Mouse (Mus musculus): ENCODE measurements around the gene Aff3. TPM values are rescaled to one million over a fixed set of nuclear protein-coding genes. Genes with fewer than 3 reads are reported as not detected.

Aff3 gene
- total and polyA plus RNA-seq, 3 experiments: 1.4 to 3.1 (median 2.4) TPM

GRCm38 (mm10) chr1:38690471-38690870, 25.7 kb upstream of the Aff3 start:
- 70% methylated on average over 6 of the region's 6 CpGs for WGBS
- no peak overlapping the region for H3K9ac ChIP-seq (ENCODE audit: low read depth, low read length)
- intact Hi-C loops (cut with DNase I): no loop called here

DNA sequence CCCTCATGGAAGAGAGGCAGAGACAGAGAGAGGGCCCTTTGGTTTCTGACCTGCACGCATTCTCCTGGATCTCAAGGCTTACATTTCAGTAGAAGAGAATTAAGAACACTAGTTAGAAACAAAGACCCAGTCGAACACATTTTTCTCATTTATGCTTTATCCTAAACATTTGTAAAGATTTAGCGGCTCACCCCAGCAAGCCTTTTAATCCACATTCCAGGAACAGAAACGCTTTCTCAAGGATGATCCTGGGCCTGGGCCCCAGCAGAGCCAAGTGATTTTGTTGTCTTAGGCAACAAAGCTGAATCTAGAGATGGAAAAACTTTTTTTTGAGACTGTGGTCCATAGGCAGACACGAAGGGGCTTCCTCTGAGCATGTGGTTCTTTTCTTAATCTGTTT, 23.5 kb upstream of the Aff3 start:
- no peaks in the 10 kb centered on the region for H3K27me3 ChIP-seq (ENCODE audit: control insufficient read depth, insufficient read depth, low read length)
- no peaks in the 10 kb centered on the region for H3K36me3 ChIP-seq (ENCODE audit: control insufficient read depth, insufficient read depth, low read length)
- 72% methylated on average over 5 of the region's 5 CpGs for WGBS
- no peaks in the 10 kb centered on the region for H3K79me2 ChIP-seq (replicated peaks; ENCODE audit: control insufficient read depth, insufficient read depth, low read length)
- no peak overlapping the region for H3K9ac ChIP-seq (ENCODE audit: low read depth, low read length)
- TF ChIP-seq EP300 (IDR thresholded peaks at IDR 0.05; ENCODE audit: insufficient read depth, low read depth, low read length) (no peak), CTCF (IDR thresholded peaks at IDR 0.05) (no peak), POLR2A (IDR thresholded peaks at IDR 0.05; ENCODE audit: insufficient read depth, low read depth, low read length) (no peak)
- no peak overlapping the region for H3K4me3 ChIP-seq
- DNase-seq: no peak
- intact Hi-C loops (cut with DNase I): no loop called here
- no peak overlapping the region for H3K27ac ChIP-seq
- H3K4me1 ChIP-seq (ENCODE audit: control insufficient read depth, insufficient read depth, low read length): no peaks in the 10 kb centered on the region

More at GRCm38 (mm10) chr1:38690471-38690870, 25.7 kb upstream of the Aff3 start:
- Histone ChIP-seq H3K27me3 (ENCODE audit: control insufficient read depth, insufficient read depth, low read length) (no peaks in the 10 kb centered on the region), H3K36me3 (ENCODE audit: control insufficient read depth, insufficient read depth, low read length) (no peaks in the 10 kb centered on the region), H3K4me1 (ENCODE audit: control insufficient read depth, insufficient read depth, low read length) (no peaks in the 10 kb centered on the region), H3K27ac (no peak overlapping the region), H3K79me2 (replicated peaks; ENCODE audit: control insufficient read depth, insufficient read depth, low read length) (no peaks in the 10 kb centered on the region), H3K4me3 (no peak overlapping the region)
- TF ChIP-seq POLR2A (IDR thresholded peaks at IDR 0.05; ENCODE audit: insufficient read depth, low read depth, low read length) (no peak), EP300 (IDR thresholded peaks at IDR 0.05; ENCODE audit: insufficient read depth, low read depth, low read length) (no peak), CTCF (IDR thresholded peaks at IDR 0.05) (no peak)
- no peak for DNase-seq

GRCm38 (mm10) chr1:38685706-38686105, 21.0 kb upstream of the Aff3 start:
- TF ChIP-seq POLR2A (IDR thresholded peaks at IDR 0.05; ENCODE audit: insufficient read depth, low read depth, low read length): no peak
- TF ChIP-seq CTCF (IDR thresholded peaks at IDR 0.05): no peak
- TF ChIP-seq EP300 (IDR thresholded peaks at IDR 0.05; ENCODE audit: insufficient read depth, low read depth, low read length): no peak
- no peak overlapping the region for H3K9ac ChIP-seq (ENCODE audit: low read depth, low read length)
- no peaks in the 10 kb centered on the region for H3K36me3 ChIP-seq (ENCODE audit: control insufficient read depth, insufficient read depth, low read length)
- no peak overlapping the region for H3K4me3 ChIP-seq
- no peaks in the 10 kb centered on the region for H3K79me2 ChIP-seq (replicated peaks; ENCODE audit: control insufficient read depth, insufficient read depth, low read length)
- H3K27me3 ChIP-seq (ENCODE audit: control insufficient read depth, insufficient read depth, low read length): no peaks in the 10 kb centered on the region
- no peak for DNase-seq
- no peak overlapping the region for H3K27ac ChIP-seq
- WGBS: 85% methylated on average over 5 of the region's 5 CpGs
- intact Hi-C loops (cut with DNase I): no loop called here
- H3K4me1 ChIP-seq (ENCODE audit: control insufficient read depth, insufficient read depth, low read length): no peaks in the 10 kb centered on the region

GRCm38 (mm10) chr1:38683158-38683721, 18.5 kb upstream of the Aff3 start:
- Histone ChIP-seq H3K9ac (ENCODE audit: low read depth, low read length) (no peak overlapping the region), H3K27ac (no peak overlapping the region), H3K36me3 (ENCODE audit: control insufficient read depth, insufficient read depth, low read length) (no peaks in the 10 kb centered on the region), H3K27me3 (ENCODE audit: control insufficient read depth, insufficient read depth, low read length) (no peaks in the 10 kb centered on the region), H3K4me1 (ENCODE audit: control insufficient read depth, insufficient read depth, low read length) (no peaks in the 10 kb centered on the region), H3K4me3 (no peak overlapping the region), H3K79me2 (replicated peaks; ENCODE audit: control insufficient read depth, insufficient read depth, low read length) (no peaks in the 10 kb centered on the region)
- WGBS: 82% methylated on average over 10 of the region's 10 CpGs
- no peak for DNase-seq
- TF ChIP-seq POLR2A (IDR thresholded peaks at IDR 0.05; ENCODE audit: insufficient read depth, low read depth, low read length) (no peak), EP300 (IDR thresholded peaks at IDR 0.05; ENCODE audit: insufficient read depth, low read depth, low read length) (no peak), CTCF (IDR thresholded peaks at IDR 0.05) (no peak)
- intact Hi-C loops (cut with DNase I): no loop called here

GRCm38 (mm10) chr1:38679890-38680289, 15.1 kb upstream of the Aff3 start:
- Histone ChIP-seq H3K4me3 (no peak overlapping the region), H3K9ac (ENCODE audit: low read depth, low read length) (no peak overlapping the region), H3K36me3 (ENCODE audit: control insufficient read depth, insufficient read depth, low read length) (no peaks in the 10 kb centered on the region), H3K79me2 (replicated peaks; ENCODE audit: control insufficient read depth, insufficient read depth, low read length) (no peaks in the 10 kb centered on the region), H3K4me1 (ENCODE audit: control insufficient read depth, insufficient read depth, low read length) (no peaks in the 10 kb centered on the region), H3K27ac (no peak overlapping the region), H3K27me3 (ENCODE audit: control insufficient read depth, insufficient read depth, low read length) (no peaks in the 10 kb centered on the region)
- TF ChIP-seq POLR2A (IDR thresholded peaks at IDR 0.05; ENCODE audit: insufficient read depth, low read depth, low read length): no peak
- no peak for TF ChIP-seq CTCF (IDR thresholded peaks at IDR 0.05)
- TF ChIP-seq EP300 (IDR thresholded peaks at IDR 0.05; ENCODE audit: insufficient read depth, low read depth, low read length): no peak
- DNase-seq: no peak
- 64% methylated on average over 8 of the region's 8 CpGs for WGBS
- intact Hi-C loops (cut with DNase I): no loop called here

DNA sequence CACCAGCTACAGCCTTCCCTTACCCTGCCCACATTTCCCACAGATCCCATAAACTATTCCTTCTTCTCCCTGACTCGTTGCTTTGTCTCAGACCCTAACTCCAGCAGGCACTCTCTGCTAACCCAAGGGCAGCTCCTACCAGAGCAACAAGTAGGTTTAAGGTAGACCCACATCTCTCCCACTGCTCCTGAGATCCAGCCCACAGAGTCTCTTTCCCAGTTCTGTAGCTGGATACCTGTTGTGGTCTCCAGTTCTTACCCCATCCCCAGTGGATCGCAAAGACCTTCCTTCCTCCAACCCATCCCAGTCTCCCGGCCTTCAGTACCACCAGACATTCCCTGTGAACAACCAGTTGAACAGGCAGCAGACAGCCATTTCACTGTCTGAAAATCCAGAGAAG, 7.0 kb upstream of the Aff3 start:
- Histone ChIP-seq H3K9ac (ENCODE audit: low read depth, low read length) (no peak overlapping the region), H3K4me1 (ENCODE audit: control insufficient read depth, insufficient read depth, low read length) (no peaks in the 10 kb centered on the region), H3K36me3 (ENCODE audit: control insufficient read depth, insufficient read depth, low read length) (no peaks in the 10 kb centered on the region), H3K27me3 (ENCODE audit: control insufficient read depth, insufficient read depth, low read length) (no peaks in the 10 kb centered on the region), H3K4me3 (no peak overlapping the region), H3K79me2 (replicated peaks; ENCODE audit: control insufficient read depth, insufficient read depth, low read length) (no peaks in the 10 kb centered on the region), H3K27ac (no peak overlapping the region)
- 62% methylated on average over 3 of the region's 3 CpGs for WGBS
- intact Hi-C loops (cut with DNase I): no loop called here
- TF ChIP-seq POLR2A (IDR thresholded peaks at IDR 0.05; ENCODE audit: insufficient read depth, low read depth, low read length) (no peak), CTCF (IDR thresholded peaks at IDR 0.05) (no peak), EP300 (IDR thresholded peaks at IDR 0.05; ENCODE audit: insufficient read depth, low read depth, low read length) (no peak)
- DNase-seq: no peak
